Mouse (Mus musculus) bone marrow macrophage, adult 2 months (primary cell): ENCODE results near the gene Nkx2-3.

Experiments used
- CTCF ChIP-seq: IDR thresholded peaks from 2 replicates; pipeline ENCODE4 v1.5.1; 2012; ENCODE audit warnings: low read depth, mild to moderate bottlenecking, low read length, moderate library complexity
- POLR2A ChIP-seq: IDR thresholded peaks from 2 replicates; pipeline ENCODE4 v1.6.1; 2012; ENCODE audit warnings: mild to moderate bottlenecking, low read depth, low read length, borderline replicate concordance

DNA sequence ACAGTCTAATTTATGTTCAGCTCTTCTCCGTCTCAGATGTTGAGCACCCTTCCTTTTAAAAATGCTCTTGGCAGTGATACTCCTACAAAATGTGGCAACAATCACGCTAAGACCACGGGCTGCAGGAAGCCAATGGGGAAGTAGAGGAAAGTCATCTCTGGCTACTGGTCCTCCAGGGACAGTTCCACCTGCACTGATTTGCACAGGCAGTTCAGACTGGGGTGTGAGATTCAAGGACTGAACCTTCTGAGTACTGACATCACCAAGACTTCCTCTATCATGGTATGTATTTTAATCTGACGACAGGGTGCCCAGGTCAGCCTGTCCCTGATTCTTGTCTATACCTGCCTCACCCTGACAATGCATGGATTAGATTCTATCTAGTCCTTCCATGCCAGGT, 20.1 kb upstream of the Nkx2-3 start:
- no peak for TF ChIP-seq POLR2A
- TF ChIP-seq CTCF: no peak
